In the genomic region with DNA sequence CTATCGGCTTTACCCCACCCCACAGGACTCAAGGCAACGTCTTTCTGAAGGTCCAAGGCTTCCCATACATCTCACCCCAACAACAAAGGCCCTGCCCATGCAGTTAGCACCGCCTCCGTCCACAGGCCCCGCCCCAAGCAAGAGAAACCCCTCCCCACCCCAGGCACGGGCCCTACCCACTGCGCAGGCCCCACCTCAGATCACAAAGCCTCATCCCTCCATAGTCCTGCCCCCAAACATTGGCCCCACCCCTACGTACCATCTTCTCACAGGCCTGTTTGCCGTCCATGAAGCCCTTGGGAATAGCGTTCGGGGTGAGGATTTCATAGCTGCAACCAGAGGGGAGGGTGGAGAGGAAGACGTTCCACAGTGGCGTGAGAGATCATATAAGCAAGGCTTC, we compare ENCODE assay signal across 16 mouse cellular contexts.
"Had no signal": no experiment of that assay in that cellular context is flagged by ENCODE, and none has a peak within 500 bp of the region (broad histone marks: within the 10 kb centered on the region; RNA-seq: fewer than 3 reads in every experiment).

No protein-coding gene starts in this region.

- H3K4me2 ChIP-seq: limb, embryonic 13.5 days; liver, embryonic 13.5 days; midbrain, embryonic 11.5 days; neural tube, embryonic 12.5 days; neural tube, embryonic 15.5 days; stomach, embryonic 15.5 days had no signal

- H3K36me3 ChIP-seq: limb, embryonic 10.5 days; limb, embryonic 13.5 days; liver, embryonic 13.5 days; neural tube, embryonic 12.5 days; neural tube, embryonic 15.5 days; stomach, embryonic 15.5 days had no signal

- H3K9me3 ChIP-seq: limb, embryonic 10.5 days; limb, embryonic 13.5 days; liver, embryonic 13.5 days; neural tube, embryonic 12.5 days; neural tube, embryonic 15.5 days; stomach, embryonic 15.5 days had no signal

- H3K9ac ChIP-seq: limb, embryonic 13.5 days; liver, embryonic 13.5 days; neural tube, embryonic 12.5 days; neural tube, embryonic 15.5 days; stomach, embryonic 15.5 days had no signal

- H3K27ac ChIP-seq: kidney, postnatal 0 days; layer of hippocampus, adult 2 months; limb, embryonic 10.5 days; limb, embryonic 13.5 days; liver, embryonic 13.5 days; neural tube, embryonic 12.5 days; neural tube, embryonic 15.5 days; stomach, embryonic 15.5 days had no signal

- H3K4me1 ChIP-seq: limb, embryonic 10.5 days; limb, embryonic 13.5 days; liver, embryonic 13.5 days; neural tube, embryonic 12.5 days; neural tube, embryonic 15.5 days; stomach, embryonic 15.5 days had no signal

- H3K4me3 ChIP-seq: layer of hippocampus, adult 2 months; limb, embryonic 10.5 days; limb, embryonic 13.5 days; liver, embryonic 13.5 days; neural tube, embryonic 12.5 days; neural tube, embryonic 15.5 days; stomach, embryonic 15.5 days had no signal

- DNase-seq: layer of hippocampus, adult 9-11 months; liver; liver, embryonic 13.5 days; lung, adult 2 months; lung, postnatal 14 days; midbrain, embryonic 14.5 days; right cerebral cortex, adult 18-20 months; right cerebral cortex, postnatal 14 days had no signal
